Mouse (Mus musculus) kidney, adult 2 months (tissue): Measurements from ENCODE around the gene Setd1a.

Experiments
- CTCF ChIP-seq: fragments of 200-500 bp; conservative IDR thresholded peaks from 2 replicates; pipeline ENCODE4 v1.5.1; 2011; ENCODE audit warnings: low read depth, mild to moderate bottlenecking, control low read depth, low read length, moderate library complexity, mixed read lengths; ENCODE audit not compliant: insufficient read depth, insufficient read length
- POLR2A ChIP-seq: fragments of 200-500 bp; IDR thresholded peaks from one replicate; pipeline ENCODE4 v1.6.1; 2011; ENCODE audit warnings: low read depth, low read length, control low read depth

DNA sequence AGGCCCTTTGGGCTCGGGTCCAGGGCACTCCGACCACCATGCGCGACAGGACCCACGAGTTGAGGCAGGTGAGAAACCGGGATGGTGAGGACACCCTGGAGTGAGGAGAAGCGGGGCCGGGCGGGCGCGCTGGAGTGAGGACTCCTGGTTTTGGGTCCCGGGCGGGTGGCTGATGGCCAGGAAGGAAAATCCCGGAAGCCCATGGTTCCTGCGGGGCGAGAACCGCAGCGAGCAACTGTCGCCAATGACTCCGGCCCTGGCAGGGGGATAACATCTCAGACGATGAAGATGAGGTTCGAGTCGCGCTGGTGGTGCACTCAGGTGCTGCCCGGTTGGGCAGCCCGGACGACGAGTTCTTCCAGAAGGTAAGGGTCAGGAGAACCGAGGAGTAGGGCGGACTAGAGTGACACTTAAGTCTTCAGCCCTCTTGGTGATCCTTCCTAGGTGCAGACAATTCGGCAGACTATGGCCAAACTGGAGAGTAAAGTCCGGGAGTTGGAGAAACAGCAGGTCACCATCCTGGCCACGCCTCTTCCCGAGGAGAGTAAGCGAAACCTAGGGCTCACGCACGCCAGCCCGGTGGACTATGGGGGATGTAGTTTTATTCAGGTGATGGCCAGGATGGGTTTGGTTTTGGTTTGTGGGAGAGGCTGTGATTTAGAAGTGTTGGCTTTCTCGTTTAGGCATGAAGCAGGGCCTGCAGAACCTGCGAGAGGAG, 65.7 kb downstream of the Setd1a start:
- no peak for TF ChIP-seq CTCF
- TF ChIP-seq POLR2A, result peak; percentile 78
